Comparison of ENCODE assay signal across 15 mouse cellular contexts in the genomic region with DNA sequence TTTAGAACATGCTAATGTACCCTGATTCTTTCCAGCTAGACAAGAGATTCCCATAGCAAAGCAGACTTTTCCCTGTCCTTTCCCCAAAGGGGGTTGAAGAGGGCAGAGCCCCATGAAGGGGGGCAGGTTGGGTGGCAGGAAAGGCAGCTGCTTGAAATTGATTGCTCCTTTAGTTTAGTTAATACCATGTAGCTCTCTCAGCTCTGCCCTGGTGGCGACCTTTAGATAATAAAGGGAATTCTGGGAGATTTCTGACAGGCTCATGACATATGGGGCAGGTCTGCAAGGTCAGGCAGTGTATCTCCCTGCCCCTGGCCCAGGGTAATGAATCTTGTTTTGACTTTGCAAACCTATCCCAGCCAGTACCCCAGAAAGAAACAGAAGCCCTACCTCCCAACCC. TPM values are rescaled to one million over a fixed set of nuclear protein-coding genes. Genes with fewer than 3 reads are reported as not detected.
DNase-seq lines count a peak whose midpoint lies in the region; ATAC-seq and TF ChIP-seq lines count a peak whose summit lies in the region.
"Had no signal": no experiment of that assay in that cellular context is flagged by ENCODE, and none has a peak within 500 bp of the region (broad histone marks: within the 10 kb centered on the region; RNA-seq: fewer than 3 reads in every experiment).

No protein-coding gene starts in this region.

- no peak; the same call in 1 of the 2 replicates for ATAC-seq in heart, embryonic 15.5 days (replicated peaks; ENCODE audit: insufficient number of reproducible peaks, insufficient read depth, low FRiP score, low read depth)
- ATAC-seq: midbrain, embryonic 16.5 days had no signal

- intact Hi-C loops in heart, postnatal 14 days (cut with DNase I): no loop called here

- no peaks in the 10 kb centered on the region for H3K36me3 ChIP-seq in heart, embryonic 15.5 days
- H3K36me3 ChIP-seq in liver, adult 2 months (ENCODE audit: control insufficient read depth, insufficient read depth, low read length): no peaks in the 10 kb centered on the region
- H3K36me3 ChIP-seq: hindbrain, embryonic 15.5 days had no signal

- DNase-seq in adrenal gland, postnatal 14 days: peak; percentile 49
- DNase-seq in adrenal gland, adult 18-20 months (ENCODE audit: low spot score in 2 of 2): no peak
- no peak for DNase-seq in heart, postnatal 14 days
- no peak for DNase-seq in liver, adult 2 months (ENCODE audit: extremely low read depth, low read depth, low spot score)
- no peak for DNase-seq in liver
- peak; percentile 66 for DNase-seq in mesoderm, embryonic 11.5 days (ENCODE audit: low read depth, low spot score)
- no peak for DNase-seq in ovary, adult 18-20 months (ENCODE audit: low spot score)
- DNase-seq: cerebellum, adult 11 months; lung, postnatal 36 days; right cerebral cortex, adult 18-20 months had no signal

- 18% methylated on average over 1 of the region's 1 CpGs for WGBS in heart, embryonic 15.5 days
- 44% methylated on average over 1 of the region's 1 CpGs for WGBS in liver, adult 2 months

- no peaks in the 10 kb centered on the region for H3K9me3 ChIP-seq in heart, embryonic 15.5 days (replicated peaks)
- H3K9me3 ChIP-seq: hindbrain, embryonic 15.5 days had no signal

- TF ChIP-seq POLR2A in liver, adult 2 months (IDR thresholded peaks at IDR 0.05; ENCODE audit: extremely low read depth, insufficient read depth, low read length): no peak

- TF ChIP-seq CTCF in liver, adult 2 months (IDR thresholded peaks at IDR 0.05; ENCODE audit: low read depth, low read length): no peak

- H3K9ac ChIP-seq in heart, embryonic 15.5 days: no peak overlapping the region
- H3K9ac ChIP-seq in liver, adult 2 months (ENCODE audit: low read depth, low read length): no peak overlapping the region
- H3K9ac ChIP-seq: hindbrain, embryonic 15.5 days; liver, embryonic 14.5 days had no signal

- peaks cover 35% of the 10 kb centered on the region for H3K4me1 ChIP-seq in heart, embryonic 15.5 days (replicated peaks)
- H3K4me1 ChIP-seq in liver, adult 2 months (ENCODE audit: control insufficient read depth, insufficient read depth, low read length): peaks cover 7% of the 10 kb centered on the region

- no peaks in the 10 kb centered on the region for H3K27me3 ChIP-seq in heart, embryonic 15.5 days
- no peaks in the 10 kb centered on the region for H3K27me3 ChIP-seq in liver, adult 2 months (ENCODE audit: control insufficient read depth, insufficient read depth, low read length)
- H3K27me3 ChIP-seq: hindbrain, embryonic 15.5 days had no signal

- H3K79me2 ChIP-seq in liver, adult 2 months (ENCODE audit: control insufficient read depth, insufficient read depth, low read length): peaks cover 17% of the 10 kb centered on the region

- H3K27ac ChIP-seq in heart, embryonic 15.5 days: peak overlapping the region; percentile 45
- H3K27ac ChIP-seq in liver, adult 2 months (replicated peaks; ENCODE audit: insufficient read depth, low read depth, low read length): peak overlapping the region; percentile 72
- H3K27ac ChIP-seq: hindbrain, embryonic 15.5 days; liver, embryonic 14.5 days had no signal

- no peak overlapping the region for H3K4me3 ChIP-seq in heart, embryonic 15.5 days
- no peak overlapping the region for H3K4me3 ChIP-seq in liver, adult 2 months (ENCODE audit: insufficient read depth, low read depth, low read length)
- H3K4me3 ChIP-seq: erythroblast, embryonic 14.5 days; hindbrain, embryonic 15.5 days had no signal

- H3K4me2 ChIP-seq in heart, embryonic 15.5 days: no peak overlapping the region
- H3K4me2 ChIP-seq: hindbrain, embryonic 15.5 days had no signal

RNA-seq across cellular contexts. Expression of gene Plxna2, which starts 17.4 kb away (rescaled TPM):
- total RNA-seq in adrenal gland, postnatal 14 days (2021): 15.2 and 17.3 TPM in 2 replicates
- total RNA-seq in adrenal gland, adult 18-20 months (2021): 10 to 100 TPM; 10.1 to 12.2 TPM
- 4.6 and 6.2 TPM in 2 replicates for polyA plus RNA-seq in heart, embryonic 15.5 days (2015; fragmentation: Nextera tagmentation; extraction: Ambion mirVana)
- 10 to 100 TPM; 26.6 to 29.7 TPM for total RNA-seq in heart, postnatal 14 days (2021)
- 6.7 and 12.1 TPM in 2 replicates for total RNA-seq in liver, adult 2 months (2014; rRNA removed)
- polyA plus RNA-seq in liver, adult 2 months (2012; rRNA removed): 6.6 and 8.6 TPM in 2 replicates

Comparison
In these comparisons a context has a peak if more than half of its experiments do, and no peak if none do; other contexts are left out.
1. DNase-seq: peak in adrenal gland, postnatal 14 days (single experiment) and mesoderm, embryonic 11.5 days (single experiment); none in adrenal gland, adult 18-20 months (0 of 2), heart, postnatal 14 days (0 of 2), liver, adult 2 months (single experiment), liver (single experiment) and ovary, adult 18-20 months (single experiment).